Mouse (Mus musculus) megakaryocyte, adult 5-6 weeks (primary cell): Measurements from ENCODE around the gene Gm2012. TPM values are rescaled to one million over a fixed set of nuclear protein-coding genes. Genes with fewer than 3 reads are reported as not detected.
"Not testable (repeated sequence)": the region's sequence is repeated elsewhere in the genome, so short reads cannot be mapped to it uniquely, and the experiment has no call there.

Experiments
- ATAC-seq: 2 replicates; pipeline ENCODE4 v1.8.0; 2016; ENCODE audit warnings: mild to moderate bottlenecking, inconsistent platforms; ENCODE audit not compliant: poor library complexity, severe bottlenecking
- total RNA-seq, 2 experiments: library from RNA; stranded (forward) in 1 of 2; stranded (reverse) in 1 of 2; fragments of 153-499, 151-499 nt in 1 of 2; fragments of 221-1000, 200-1000 nt in 1 of 2; gene quantifications; 2 replicates each; pipeline versions ENCODE4 v1.2.3 to v1.2.4; 2015 to 2017

Gene Gm2012
- total RNA-seq (2015) = not detected in 2 replicates
- total RNA-seq (2017) = not detected in 2 replicates

DNA sequence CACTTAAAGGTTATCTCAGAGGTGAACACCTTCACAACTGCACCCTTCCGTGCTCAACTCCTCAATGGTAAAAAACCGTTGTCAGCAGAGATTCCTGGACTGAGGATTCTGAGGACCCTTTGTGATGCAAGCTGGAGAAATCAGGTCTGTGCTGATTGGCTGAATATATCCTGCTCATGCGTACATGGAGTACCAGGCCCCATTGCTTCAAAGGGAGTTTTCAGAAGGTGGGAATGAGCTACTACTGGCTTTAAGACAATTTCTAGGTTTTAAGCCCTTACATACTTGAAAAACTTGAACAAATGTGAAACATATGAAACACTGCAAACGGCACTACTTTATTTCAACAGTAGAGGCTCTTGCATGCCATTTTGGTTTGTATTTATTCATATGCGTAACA, at the start of gene Gm2012:
TSS of gene Gm2012 (minus strand) at position 101 of the 400 bp plus-strand sequence.
- not testable (repeated sequence) for ATAC-seq

- not testable (repeated sequence) for ATAC-seq
Observed at GRCm38 (mm10) chrX:26159146-26159545, 72.0 kb downstream of the Gm2012 start.

Other genes with a start within 250 kb of the Gm2012 start
- gene Gm5168, start 180.3 kb downstream of the Gm2012 start, total RNA-seq (2015) = not detected in 2 replicates
- not detected in 2 replicates for gene Gm5168, start 180.3 kb downstream of the Gm2012 start, total RNA-seq (2017)
- gene Gm2030, start 78.7 kb upstream of the Gm2012 start, total RNA-seq (2015) = not detected in 2 replicates
- gene Gm2030, start 78.7 kb upstream of the Gm2012 start, total RNA-seq (2017) = not detected in 2 replicates